Mouse (Mus musculus) G1E-ER4 (cell line): Measurements from ENCODE around the gene Zdhhc8. TPM values are rescaled to one million over a fixed set of nuclear protein-coding genes. Genes with fewer than 3 reads are reported as not detected.

Experiments used
- GATA1 ChIP-seq: IDR thresholded peaks from one replicate; pipeline ENCODE4 v1.8.0; 2012; ENCODE audit warnings: low read length, inconsistent platforms
- polyA plus RNA-seq: library from polyadenylated mRNA; stranded (reverse); fragments of >175 nt; gene quantifications from 2 replicates; pipeline ENCODE4 v1.2.3, GENCODE M21; 2012

Gene Zdhhc8
- polyA plus RNA-seq, 1 experiment = 4.3 TPM

- TF ChIP-seq GATA1 = no peak
These were observed 16.3 kb downstream of the Zdhhc8 start for GRCm38 (mm10) chr16:18218580-18218996.

- no peak for TF ChIP-seq GATA1
These were observed 17.4 kb downstream of the Zdhhc8 start, which contains the start of gene Ccdc188 for GRCm38 (mm10) chr16:18217579-18217978. Gene Ccdc188 (plus strand): TSS chr16:18217879.

GRCm38 (mm10) chr16:18214858-18215257 is 20.1 kb downstream of the Zdhhc8 start:
- TF ChIP-seq GATA1 = no peak

DNA sequence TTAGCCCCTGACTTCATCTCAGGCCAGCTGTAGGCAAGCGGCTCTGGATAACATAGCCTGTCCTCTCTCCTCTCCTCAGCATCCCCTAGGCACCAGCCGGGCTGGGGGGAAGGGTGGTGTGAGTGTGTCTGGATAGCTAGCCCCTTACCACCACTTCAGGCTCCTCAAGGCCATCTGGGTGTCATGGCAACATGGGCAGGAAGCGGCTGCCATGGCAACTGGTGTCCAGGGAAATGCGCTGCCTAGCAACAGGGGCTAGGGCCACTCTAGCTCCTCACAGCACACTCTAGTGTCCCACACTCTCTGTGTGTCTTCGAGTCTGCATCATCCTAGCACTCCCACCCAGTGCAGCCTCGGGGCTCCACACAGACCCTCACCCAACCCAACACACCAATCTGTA is 21.2 kb downstream of the Zdhhc8 start:
- no peak for TF ChIP-seq GATA1

DNA sequence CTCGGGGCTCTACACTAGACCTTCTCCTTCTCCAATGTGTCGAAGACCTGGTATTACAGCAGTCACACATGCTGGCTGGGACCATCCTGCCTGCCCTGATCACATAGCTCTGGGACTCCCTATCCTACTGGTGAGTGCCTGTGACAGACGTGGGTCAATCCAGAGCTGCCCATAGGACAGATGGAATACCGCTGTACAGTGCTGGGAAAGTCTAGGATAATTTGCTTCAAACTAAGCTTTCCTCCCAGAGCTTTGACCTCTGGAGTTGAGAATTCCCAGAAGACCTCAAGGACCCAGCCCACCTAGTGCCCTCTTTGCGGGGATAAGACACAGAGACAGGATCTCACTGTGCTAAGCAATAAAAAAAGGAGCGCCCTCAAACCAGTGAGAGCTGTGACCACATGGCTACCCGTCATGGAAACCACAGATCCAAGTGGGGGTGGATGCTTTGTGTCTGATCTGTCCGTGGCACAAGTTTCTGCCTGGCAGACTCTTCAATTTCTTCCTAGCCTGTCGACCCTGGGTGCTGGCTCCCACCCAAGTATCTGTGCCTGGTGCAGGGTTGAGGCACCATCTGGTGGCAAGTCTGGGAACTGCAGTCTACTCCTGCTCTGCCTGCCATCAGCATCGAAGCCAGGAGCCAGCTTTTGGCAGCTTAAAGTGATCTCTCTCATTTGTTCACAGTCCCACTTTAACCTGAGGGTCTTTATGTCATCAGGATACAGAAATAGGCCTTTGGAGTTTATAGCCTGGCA is 23.3 kb downstream of the Zdhhc8 start:
- TF ChIP-seq GATA1 = no peak

DNA sequence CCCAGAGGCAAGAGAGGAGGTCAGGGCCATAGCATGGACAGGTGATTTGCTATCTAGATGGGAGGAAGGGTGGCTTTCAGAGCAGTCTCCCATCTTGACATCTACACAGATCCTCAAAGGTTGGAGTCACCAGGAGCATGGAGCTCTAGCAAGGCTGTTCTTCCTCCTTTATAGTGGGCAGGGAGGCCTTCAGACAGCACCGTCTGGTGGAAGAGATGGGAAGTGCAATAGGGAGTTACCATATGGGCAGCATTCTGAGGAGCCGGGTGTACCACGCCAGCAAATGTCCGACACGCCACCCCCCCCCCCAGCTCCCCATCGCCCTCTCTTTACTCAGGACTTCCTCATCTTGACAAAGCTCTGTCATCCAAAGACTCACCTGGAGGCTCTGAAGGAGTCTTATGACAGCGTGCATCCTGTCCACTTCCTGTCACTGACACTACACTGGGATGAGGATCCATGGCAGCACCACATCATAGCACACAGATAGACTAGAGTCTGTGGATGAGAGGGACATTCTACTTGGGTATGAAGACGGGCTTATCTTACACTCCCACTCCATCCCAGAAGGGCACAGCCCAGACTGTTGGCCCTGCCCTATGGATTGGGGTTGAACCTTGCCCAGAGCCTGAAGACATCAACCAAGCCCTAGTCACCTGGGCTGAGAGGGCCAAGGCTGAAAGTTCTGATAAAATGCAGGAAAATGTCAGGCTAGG is 24.1 kb downstream of the Zdhhc8 start:
- no peak for TF ChIP-seq GATA1

GRCm38 (mm10) chr16:18203430-18204091 is 31.4 kb downstream of the Zdhhc8 start:
- no peak for TF ChIP-seq GATA1

DNA sequence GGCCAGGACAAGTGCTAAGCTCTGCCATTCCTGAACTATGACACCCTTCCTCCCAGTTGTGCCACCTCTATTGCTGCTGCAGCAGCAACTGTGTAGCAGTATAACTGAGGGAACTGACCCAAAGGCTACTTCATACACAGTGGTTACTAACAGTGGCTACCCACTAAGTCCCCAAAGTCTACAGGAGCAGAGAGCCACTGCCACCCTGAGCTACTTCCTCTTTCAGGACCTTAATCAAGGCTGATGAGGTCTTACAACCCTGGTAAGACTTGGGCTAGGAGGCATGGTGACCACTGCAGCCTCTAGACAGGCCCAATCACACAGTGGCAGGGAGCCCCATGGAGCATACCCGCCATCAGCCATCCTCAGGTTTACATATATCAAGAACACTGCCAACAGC is 32.9 kb downstream of the Zdhhc8 start:
- no peak for TF ChIP-seq GATA1

DNA sequence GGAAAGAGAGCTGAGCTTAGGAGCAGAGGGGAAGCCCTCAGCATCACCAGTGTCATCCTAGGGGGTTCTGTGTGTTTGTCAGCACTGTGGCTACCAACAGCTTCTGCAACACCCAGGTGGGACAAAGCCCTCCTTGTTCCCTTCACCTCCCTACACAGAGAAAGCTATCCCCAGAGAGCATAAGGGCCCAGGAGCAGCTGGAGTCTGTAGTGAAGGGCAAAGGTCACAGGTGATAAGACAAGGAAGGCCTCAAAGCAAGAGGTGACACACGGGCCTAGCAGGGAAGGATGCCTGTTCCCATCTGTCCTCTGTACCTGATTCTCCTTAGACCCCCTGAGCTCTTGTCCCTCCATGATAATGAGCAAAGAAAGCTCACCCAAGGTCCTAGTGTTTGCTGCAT is 33.3 kb downstream of the Zdhhc8 start:
- TF ChIP-seq GATA1 = no peak

GRCm38 (mm10) chr16:18200062-18200461 is 34.9 kb downstream of the Zdhhc8 start:
- no peak for TF ChIP-seq GATA1

GRCm38 (mm10) chr16:18198365-18199098 is 36.4 kb downstream of the Zdhhc8 start:
- no peak for TF ChIP-seq GATA1

GRCm38 (mm10) chr16:18197881-18198280 is 37.1 kb downstream of the Zdhhc8 start:
- no peak for TF ChIP-seq GATA1

- TF ChIP-seq GATA1 = no peak
These were observed 39.9 kb downstream of the Zdhhc8 start for GRCm38 (mm10) chr16:18195068-18195467.

GRCm38 (mm10) chr16:18194208-18194985 is 40.5 kb downstream of the Zdhhc8 start:
- no peak for TF ChIP-seq GATA1

DNA sequence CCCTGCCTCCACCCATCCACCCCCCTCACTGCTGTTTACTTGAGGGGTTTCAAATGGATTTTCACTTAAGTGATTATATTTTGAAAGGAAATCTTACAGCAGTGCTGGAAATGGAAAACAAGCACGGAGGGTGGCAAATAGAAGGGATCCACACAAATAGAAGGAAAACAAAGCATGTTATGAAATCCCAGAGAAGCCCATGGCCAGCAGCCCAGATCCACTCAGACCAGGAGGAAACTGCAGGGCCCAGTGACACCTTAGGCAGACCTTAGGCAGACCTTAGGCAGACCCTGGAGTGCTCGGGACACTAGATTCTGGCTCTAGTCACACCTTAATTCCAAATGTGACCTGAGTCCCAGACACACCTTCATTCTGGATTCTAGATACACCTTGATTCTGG is 43.9 kb downstream of the Zdhhc8 start:
- TF ChIP-seq GATA1 = no peak
